Mouse (Mus musculus): ENCODE data around the gene Idi1. TPM values are rescaled to one million over a fixed set of nuclear protein-coding genes. Genes with fewer than 3 reads are reported as not detected.
"Not testable (repeated sequence)": the region's sequence is repeated elsewhere in the genome, so short reads cannot be mapped to it uniquely, and the experiment has no call there.

Gene Idi1
- polyA plus RNA-seq, 1 experiment from 2014 or later, result 94.1 TPM

DNA sequence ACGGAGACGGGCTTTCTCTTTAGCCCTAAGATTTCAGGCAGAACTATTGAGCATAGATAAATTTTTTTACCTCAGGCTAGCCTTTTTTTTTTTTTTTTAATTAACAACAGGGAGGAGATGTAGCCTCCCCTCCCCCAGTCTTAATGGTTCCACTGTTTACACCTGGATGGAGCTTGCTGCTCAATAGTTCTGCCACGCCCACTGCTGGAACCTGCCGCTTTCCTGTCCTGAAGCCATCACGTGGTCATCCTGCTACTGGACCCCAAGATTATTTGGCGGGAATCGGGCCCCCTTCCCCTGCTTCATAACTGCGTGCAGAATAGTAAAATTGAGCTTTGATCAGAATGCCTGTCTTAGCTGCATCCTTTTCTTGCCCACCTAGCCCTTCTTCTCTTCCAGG, 28.6 kb downstream of the Idi1 start:
- H3K27ac ChIP-seq; H3K4me2 ChIP-seq; H3K4me3 ChIP-seq; H3K9ac ChIP-seq; H3K4me1 ChIP-seq; H3K27me3 ChIP-seq (replicated peaks); H3K36me3 ChIP-seq (replicated peaks); H3K9me3 ChIP-seq; ATAC-seq (replicated peaks): not testable (repeated sequence)
- 93% methylated on average over 8 of the region's 8 CpGs for WGBS

DNA sequence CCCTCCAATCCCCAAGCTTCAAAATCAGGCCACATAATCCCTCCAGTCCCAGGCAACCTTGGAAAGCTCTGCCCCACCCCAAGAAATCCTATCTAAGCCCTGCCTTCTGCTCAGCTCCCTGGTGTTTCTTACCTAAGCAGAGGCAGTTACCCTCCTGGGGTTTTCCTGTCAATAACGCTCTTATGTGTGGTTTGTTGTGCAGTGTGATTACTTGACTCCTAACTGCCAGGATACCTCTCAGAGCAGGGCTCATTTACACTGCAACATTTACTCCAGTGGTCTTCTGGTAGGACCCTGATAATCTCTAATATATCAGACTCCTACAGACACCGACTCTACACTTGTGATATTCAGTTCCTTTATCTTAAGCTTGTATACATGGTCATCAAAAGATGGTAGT, 48.2 kb downstream of the Idi1 start:
- no peak for ATAC-seq (replicated peaks)
- H3K9me3 ChIP-seq, result no peaks in the 10 kb centered on the region

DNA sequence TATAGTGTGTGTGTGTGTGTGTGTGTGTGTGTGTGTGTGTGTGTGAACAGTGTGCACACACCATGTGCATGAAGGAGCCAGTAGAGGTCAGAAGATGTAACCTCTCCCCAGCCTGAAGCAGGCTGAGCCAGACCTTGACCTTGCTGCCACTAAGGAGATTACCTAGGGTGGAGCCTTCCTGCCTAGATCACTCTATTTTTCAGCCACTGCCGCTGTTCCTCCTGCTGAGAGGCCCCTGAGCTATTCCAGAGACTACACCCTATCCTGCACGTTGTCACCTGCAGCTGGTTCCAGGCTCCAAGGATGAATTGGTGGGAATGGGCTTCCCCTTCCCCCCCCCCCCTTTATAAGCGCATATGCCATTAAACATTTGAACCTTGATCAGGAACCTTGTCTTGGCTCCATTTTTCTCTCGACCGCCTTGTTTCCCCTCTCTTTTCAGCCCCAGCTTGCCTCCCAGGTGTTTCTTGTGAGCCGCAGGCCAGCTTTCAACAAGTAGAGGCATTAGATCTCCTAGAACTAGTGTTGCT, 52.4 kb downstream of the Idi1 start:
- not testable (repeated sequence) for H3K9me3 ChIP-seq; ATAC-seq (replicated peaks); H3K27ac ChIP-seq; H3K36me3 ChIP-seq (replicated peaks); H3K9ac ChIP-seq; H3K4me3 ChIP-seq; H3K27me3 ChIP-seq (replicated peaks); H3K4me2 ChIP-seq; H3K4me1 ChIP-seq
- 74% methylated on average over 6 of the region's 6 CpGs for WGBS

More for the DNA sequence above, 48.2 kb downstream of the Idi1 start:
- Histone ChIP-seq H3K9ac (no peak overlapping the region), H3K4me3 (no peak overlapping the region), H3K27me3 (replicated peaks) (no peaks in the 10 kb centered on the region), H3K4me1 (no peaks in the 10 kb centered on the region), H3K4me2 (no peak overlapping the region), H3K36me3 (replicated peaks) (no peaks in the 10 kb centered on the region), H3K27ac (no peak overlapping the region)
- 70% methylated on average over 2 of the region's 2 CpGs for WGBS

DNA sequence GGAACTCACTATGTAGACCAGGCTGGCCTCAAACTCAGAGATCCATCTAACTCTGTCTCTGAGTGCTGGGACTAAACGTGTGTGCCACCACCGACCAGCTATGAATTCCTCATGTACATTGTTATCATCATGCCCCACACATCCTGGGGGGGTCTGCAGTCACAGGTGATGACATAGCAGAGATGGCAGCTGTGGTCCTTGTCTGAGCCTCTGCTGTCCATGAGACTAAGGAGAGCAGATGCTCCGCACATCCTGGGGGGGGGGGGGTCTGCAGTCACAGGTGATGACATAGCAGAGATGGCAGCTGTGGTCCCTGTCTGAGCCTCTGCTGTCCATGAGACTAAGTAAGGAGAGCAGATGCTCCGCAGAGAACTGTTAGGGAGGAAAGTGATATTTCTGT, 55.8 kb downstream of the Idi1 start:
- not testable (repeated sequence) for H3K4me2 ChIP-seq; H3K27ac ChIP-seq; H3K36me3 ChIP-seq (replicated peaks); ATAC-seq (replicated peaks); H3K4me1 ChIP-seq; H3K9me3 ChIP-seq; H3K9ac ChIP-seq; H3K4me3 ChIP-seq; H3K27me3 ChIP-seq (replicated peaks)
- 92% methylated on average over 4 of the region's 4 CpGs for WGBS

DNA sequence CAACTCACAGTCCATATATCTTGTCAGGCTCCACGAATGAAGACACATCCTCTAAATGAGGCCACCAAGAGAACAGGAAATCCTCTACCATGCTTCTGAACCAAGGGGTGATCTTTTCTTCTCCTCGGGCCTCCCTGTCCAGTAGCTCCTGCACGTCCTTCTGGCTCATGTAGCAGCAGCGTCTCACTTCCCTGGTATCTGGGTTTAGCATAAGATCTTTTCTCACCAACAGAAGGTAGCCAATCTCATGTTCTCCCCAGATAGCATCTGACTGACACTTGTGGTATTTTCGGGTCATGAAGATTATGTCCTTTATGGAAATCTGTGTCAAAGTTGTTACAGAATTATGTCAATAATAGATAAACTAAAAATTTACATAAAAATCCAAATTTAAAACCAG, 56.4 kb downstream of the Idi1 start:
- ATAC-seq (replicated peaks); H3K4me1 ChIP-seq; H3K9ac ChIP-seq; H3K4me3 ChIP-seq; H3K27ac ChIP-seq; H3K4me2 ChIP-seq; H3K9me3 ChIP-seq; H3K27me3 ChIP-seq (replicated peaks); H3K36me3 ChIP-seq (replicated peaks): not testable (repeated sequence)
- 92% methylated on average over 1 of the region's 5 CpGs for WGBS

Small RNAs within 50 kb of the gene (microRNA-seq; reads per million reads assigned to microRNA genes)
- gene Gm22750, result not detected

Other genes with a start within 250 kb of the Idi1 start
- 55.4 and 58.2 TPM in 2 replicates for gene Wdr37, start 13.6 kb upstream of the Idi1 start, polyA plus RNA-seq (2015; fragmentation: Nextera tagmentation; extraction: Ambion mirVana)
- gene Gm9745, start 62.7 kb downstream of the Idi1 start, polyA plus RNA-seq (2015; fragmentation: Nextera tagmentation; extraction: Ambion mirVana), result not detected in 2 replicates
- gene Idi2, start 67.4 kb downstream of the Idi1 start, polyA plus RNA-seq (2015; fragmentation: Nextera tagmentation; extraction: Ambion mirVana), result not detected in 2 replicates
- gene Gtpbp4, start 110.6 kb downstream of the Idi1 start, polyA plus RNA-seq (2015; fragmentation: Nextera tagmentation; extraction: Ambion mirVana), result 67.7 and 71.5 TPM in 2 replicates
- 38.9 and 39.3 TPM in 2 replicates for gene Larp4b, start 208.4 kb downstream of the Idi1 start, polyA plus RNA-seq (2015; fragmentation: Nextera tagmentation; extraction: Ambion mirVana)

All from midbrain, embryonic 15.5 days (tissue).